Mouse (Mus musculus) CD4-positive naive resting alpha-beta T cell, adult 57 days (primary cell): ENCODE measurements around the gene Ppp1r3c. TPM values are rescaled to one million over a fixed set of nuclear protein-coding genes. Genes with fewer than 3 reads are reported as not detected.

Experiments
- total RNA-seq: library from RNA; stranded (reverse); gene quantifications from one replicate; pipeline ENCODE4 v1.2.4, GENCODE M21; 2023

Ppp1r3c gene
- total RNA-seq, result not detected

DNA sequence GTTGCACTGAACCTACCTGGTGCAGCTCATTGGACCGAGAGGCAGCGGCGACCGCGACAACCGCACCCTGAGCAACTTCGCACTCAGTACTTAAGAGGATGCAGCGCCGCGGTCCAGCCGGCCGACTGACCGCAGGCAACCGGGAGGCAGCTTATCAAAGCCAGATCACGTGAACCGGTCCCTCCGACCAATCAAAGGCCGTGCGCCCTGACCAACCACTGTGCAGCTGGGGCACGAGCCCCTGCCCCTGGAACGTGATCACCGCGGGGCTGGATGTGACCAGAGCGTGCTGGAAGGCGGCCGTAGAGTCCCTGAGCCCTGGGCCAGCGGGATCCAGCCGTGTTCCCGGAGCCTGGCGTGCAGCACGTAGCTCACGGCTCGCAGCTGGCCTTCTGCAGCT is at the start of gene Ppp1r3c:
Ppp1r3c (minus strand) TSS at position 117 of the 400 bp plus-strand sequence.

Other genes with a start within 250 kb of the Ppp1r3c start
- gene Hectd2, start 182.0 kb downstream of the Ppp1r3c start, total RNA-seq, result 5.3 TPM
- gene Tnks2, start 97.6 kb upstream of the Ppp1r3c start, total RNA-seq, result 166 TPM
- 2.6 TPM for gene Fgfbp3, start 183.0 kb upstream of the Ppp1r3c start, total RNA-seq
- gene Btaf1, start 189.4 kb upstream of the Ppp1r3c start, total RNA-seq, result 46.8 TPM